Mouse (Mus musculus): Measurements from ENCODE around the gene Tmbim1. TPM values are rescaled to one million over a fixed set of nuclear protein-coding genes. Genes with fewer than 3 reads are reported as not detected.
"Not testable (repeated sequence)": the region's sequence is repeated elsewhere in the genome, so short reads cannot be mapped to it uniquely, and the experiment has no call there.

The Tmbim1 gene
- polyA plus RNA-seq, 1 experiment from 2014 or later, result 18.1 TPM

- H3K27ac ChIP-seq (ENCODE audit: low read depth, low read length); ATAC-seq (ENCODE audit: low FRiP score, low TSS enrichment); H3K4me2 ChIP-seq (replicated peaks; ENCODE audit: low read depth, low read length); H3K9ac ChIP-seq (ENCODE audit: low read depth, low read length); H3K36me3 ChIP-seq (ENCODE audit: control insufficient read depth, insufficient read depth, low read length); H3K9me3 ChIP-seq (ENCODE audit: control insufficient read depth, low read length); H3K4me3 ChIP-seq (ENCODE audit: low read length); H3K27me3 ChIP-seq (ENCODE audit: control insufficient read depth, insufficient read depth, low read length): not testable (repeated sequence)
- 92% methylated on average over 4 of the region's 4 CpGs for WGBS
- peaks cover 10% of the 10 kb centered on the region for H3K4me1 ChIP-seq (ENCODE audit: control insufficient read depth, insufficient read depth, low read length)
These were observed 35.6 kb upstream of the Tmbim1 start for GRCm38 (mm10) chr1:74340992-74341391.

DNA sequence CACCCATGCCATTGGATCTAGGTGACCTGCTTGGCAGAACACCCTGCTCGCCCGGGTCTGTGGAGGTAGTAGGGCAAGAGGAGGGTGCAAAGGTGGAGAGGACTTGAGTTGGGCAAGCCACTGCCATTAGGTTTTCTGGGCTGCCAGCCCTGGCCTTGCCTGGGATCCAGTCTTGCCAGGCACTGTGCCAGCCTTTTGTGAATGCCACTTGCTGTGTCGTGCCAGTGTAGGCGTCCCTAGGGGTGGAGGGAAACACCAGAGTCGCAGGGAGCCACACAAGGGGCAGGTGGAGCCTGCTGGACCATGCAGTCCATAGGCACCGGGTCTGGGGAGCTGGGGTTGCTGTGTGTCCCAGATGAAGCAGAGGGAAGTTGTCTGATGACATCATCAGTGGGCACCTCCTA, 34.9 kb upstream of the Tmbim1 start:
- no peak for ATAC-seq (ENCODE audit: low FRiP score, low TSS enrichment)
- H3K4me2 ChIP-seq (replicated peaks; ENCODE audit: low read depth, low read length), result no peak overlapping the region
- H3K9me3 ChIP-seq (ENCODE audit: control insufficient read depth, low read length), result no peaks in the 10 kb centered on the region
- WGBS, result 92% methylated on average over 6 of the region's 6 CpGs
- no peak overlapping the region for H3K27ac ChIP-seq (ENCODE audit: low read depth, low read length)
- H3K9ac ChIP-seq (ENCODE audit: low read depth, low read length), result no peak overlapping the region
- H3K4me3 ChIP-seq (ENCODE audit: low read length), result no peak overlapping the region
- H3K4me1 ChIP-seq (ENCODE audit: control insufficient read depth, insufficient read depth, low read length), result peaks cover 10% of the 10 kb centered on the region
- no peaks in the 10 kb centered on the region for H3K36me3 ChIP-seq (ENCODE audit: control insufficient read depth, insufficient read depth, low read length)
- no peaks in the 10 kb centered on the region for H3K27me3 ChIP-seq (ENCODE audit: control insufficient read depth, insufficient read depth, low read length)

GRCm38 (mm10) chr1:74339917-74340316, 34.5 kb upstream of the Tmbim1 start:
- no peak overlapping the region for H3K27ac ChIP-seq (ENCODE audit: low read depth, low read length)
- H3K27me3 ChIP-seq (ENCODE audit: control insufficient read depth, insufficient read depth, low read length), result no peaks in the 10 kb centered on the region
- no peak overlapping the region for H3K4me3 ChIP-seq (ENCODE audit: low read length)
- no peak overlapping the region for H3K4me2 ChIP-seq (replicated peaks; ENCODE audit: low read depth, low read length)
- ATAC-seq (ENCODE audit: low FRiP score, low TSS enrichment), result no peak
- H3K9me3 ChIP-seq (ENCODE audit: control insufficient read depth, low read length), result no peaks in the 10 kb centered on the region
- WGBS, result 84% methylated on average over 9 of the region's 9 CpGs
- H3K4me1 ChIP-seq (ENCODE audit: control insufficient read depth, insufficient read depth, low read length), result peaks cover 10% of the 10 kb centered on the region
- no peaks in the 10 kb centered on the region for H3K36me3 ChIP-seq (ENCODE audit: control insufficient read depth, insufficient read depth, low read length)
- H3K9ac ChIP-seq (ENCODE audit: low read depth, low read length), result no peak overlapping the region

DNA sequence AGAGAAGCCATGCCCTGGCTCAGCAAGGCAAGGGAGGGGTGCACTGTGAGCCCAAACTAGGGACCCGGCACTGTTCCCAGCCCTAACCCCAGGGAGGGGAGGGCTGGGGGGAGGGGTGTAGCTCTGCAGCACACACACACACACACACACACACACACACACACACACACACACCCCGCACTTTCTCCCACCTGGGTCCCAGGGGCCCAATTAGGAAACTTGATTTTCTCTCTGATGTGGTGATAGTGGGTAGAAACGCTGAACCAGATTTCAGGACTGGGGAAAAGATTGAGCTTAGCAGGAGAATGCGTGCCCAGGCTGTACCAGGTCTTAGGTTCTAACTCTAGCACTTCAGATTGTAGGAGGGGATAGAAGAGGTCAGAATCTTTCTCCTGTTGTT, 33.2 kb upstream of the Tmbim1 start:
- no peak overlapping the region for H3K9ac ChIP-seq (ENCODE audit: low read depth, low read length)
- H3K9me3 ChIP-seq (ENCODE audit: control insufficient read depth, low read length), result no peaks in the 10 kb centered on the region
- ATAC-seq (ENCODE audit: low FRiP score, low TSS enrichment), result no peak
- WGBS, result 74% methylated on average over 4 of the region's 4 CpGs
- no peaks in the 10 kb centered on the region for H3K27me3 ChIP-seq (ENCODE audit: control insufficient read depth, insufficient read depth, low read length)
- no peak overlapping the region for H3K4me2 ChIP-seq (replicated peaks; ENCODE audit: low read depth, low read length)
- H3K36me3 ChIP-seq (ENCODE audit: control insufficient read depth, insufficient read depth, low read length), result no peaks in the 10 kb centered on the region
- no peak overlapping the region for H3K4me3 ChIP-seq (ENCODE audit: low read length)
- no peak overlapping the region for H3K27ac ChIP-seq (ENCODE audit: low read depth, low read length)
- H3K4me1 ChIP-seq (ENCODE audit: control insufficient read depth, insufficient read depth, low read length), result peaks cover 13% of the 10 kb centered on the region

DNA sequence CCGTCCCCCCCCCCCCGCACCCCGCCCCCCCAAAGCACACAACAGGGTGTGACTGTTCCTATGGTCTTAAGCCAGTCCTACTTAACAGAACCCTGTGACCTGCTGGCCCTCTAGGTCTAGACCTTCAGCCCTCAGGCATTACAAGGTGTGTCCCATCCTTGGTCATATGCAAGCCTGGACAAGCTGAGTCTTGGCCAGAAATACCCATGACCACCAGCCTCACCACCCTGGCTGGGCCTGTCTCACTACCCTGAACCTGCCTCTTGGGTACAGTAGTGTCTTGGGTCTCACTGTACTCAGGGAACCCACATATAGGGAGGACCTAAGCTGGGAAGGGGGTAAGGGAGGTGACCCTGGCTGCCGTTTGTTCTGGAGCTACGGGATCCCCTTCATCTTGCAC, 32.6 kb upstream of the Tmbim1 start:
- H3K9me3 ChIP-seq (ENCODE audit: control insufficient read depth, low read length), result no peaks in the 10 kb centered on the region
- H3K27me3 ChIP-seq (ENCODE audit: control insufficient read depth, insufficient read depth, low read length), result no peaks in the 10 kb centered on the region
- H3K4me1 ChIP-seq (ENCODE audit: control insufficient read depth, insufficient read depth, low read length), result peaks cover 14% of the 10 kb centered on the region
- H3K9ac ChIP-seq (ENCODE audit: low read depth, low read length), result no peak overlapping the region
- 66% methylated on average over 5 of the region's 5 CpGs for WGBS
- no peak overlapping the region for H3K27ac ChIP-seq (ENCODE audit: low read depth, low read length)
- ATAC-seq (ENCODE audit: low FRiP score, low TSS enrichment), result no peak
- H3K36me3 ChIP-seq (ENCODE audit: control insufficient read depth, insufficient read depth, low read length), result no peaks in the 10 kb centered on the region
- H3K4me3 ChIP-seq (ENCODE audit: low read length), result no peak overlapping the region
- no peak overlapping the region for H3K4me2 ChIP-seq (replicated peaks; ENCODE audit: low read depth, low read length)

GRCm38 (mm10) chr1:74337241-74337771, 31.9 kb upstream of the Tmbim1 start:
- H3K4me2 ChIP-seq (replicated peaks; ENCODE audit: low read depth, low read length), result no peak overlapping the region
- no peaks in the 10 kb centered on the region for H3K36me3 ChIP-seq (ENCODE audit: control insufficient read depth, insufficient read depth, low read length)
- no peak overlapping the region for H3K27ac ChIP-seq (ENCODE audit: low read depth, low read length)
- ATAC-seq (ENCODE audit: low FRiP score, low TSS enrichment), result no peak
- peaks cover 12% of the 10 kb centered on the region for H3K4me1 ChIP-seq (ENCODE audit: control insufficient read depth, insufficient read depth, low read length)
- no peaks in the 10 kb centered on the region for H3K27me3 ChIP-seq (ENCODE audit: control insufficient read depth, insufficient read depth, low read length)
- H3K4me3 ChIP-seq (ENCODE audit: low read length), result no peak overlapping the region
- H3K9ac ChIP-seq (ENCODE audit: low read depth, low read length), result no peak overlapping the region
- no peaks in the 10 kb centered on the region for H3K9me3 ChIP-seq (ENCODE audit: control insufficient read depth, low read length)
- 84% methylated on average over 3 of the region's 3 CpGs for WGBS

GRCm38 (mm10) chr1:74335436-74336170, 30.2 kb upstream of the Tmbim1 start:
- Histone ChIP-seq H3K27ac (ENCODE audit: low read depth, low read length) (no peak overlapping the region), H3K4me1 (ENCODE audit: control insufficient read depth, insufficient read depth, low read length) (peaks cover 26% of the 10 kb centered on the region), H3K9ac (ENCODE audit: low read depth, low read length) (no peak overlapping the region), H3K36me3 (ENCODE audit: control insufficient read depth, insufficient read depth, low read length) (no peaks in the 10 kb centered on the region), H3K9me3 (ENCODE audit: control insufficient read depth, low read length) (no peaks in the 10 kb centered on the region), H3K4me3 (ENCODE audit: low read length) (no peak overlapping the region), H3K27me3 (ENCODE audit: control insufficient read depth, insufficient read depth, low read length) (no peaks in the 10 kb centered on the region), H3K4me2 (replicated peaks; ENCODE audit: low read depth, low read length) (no peak overlapping the region)
- ATAC-seq (ENCODE audit: low FRiP score, low TSS enrichment), result no peak
- 81% methylated on average over 6 of the region's 6 CpGs for WGBS

GRCm38 (mm10) chr1:74335033-74335432, 29.6 kb upstream of the Tmbim1 start:
- Histone ChIP-seq H3K36me3 (ENCODE audit: control insufficient read depth, insufficient read depth, low read length) (no peaks in the 10 kb centered on the region), H3K4me1 (ENCODE audit: control insufficient read depth, insufficient read depth, low read length) (peaks cover 26% of the 10 kb centered on the region), H3K4me2 (replicated peaks; ENCODE audit: low read depth, low read length) (no peak overlapping the region), H3K27ac (ENCODE audit: low read depth, low read length) (no peak overlapping the region), H3K9ac (ENCODE audit: low read depth, low read length) (no peak overlapping the region), H3K27me3 (ENCODE audit: control insufficient read depth, insufficient read depth, low read length) (no peaks in the 10 kb centered on the region), H3K9me3 (ENCODE audit: control insufficient read depth, low read length) (no peaks in the 10 kb centered on the region), H3K4me3 (ENCODE audit: low read length) (no peak overlapping the region)
- ATAC-seq (ENCODE audit: low FRiP score, low TSS enrichment), result no peak
- 72% methylated on average over 4 of the region's 4 CpGs for WGBS

DNA sequence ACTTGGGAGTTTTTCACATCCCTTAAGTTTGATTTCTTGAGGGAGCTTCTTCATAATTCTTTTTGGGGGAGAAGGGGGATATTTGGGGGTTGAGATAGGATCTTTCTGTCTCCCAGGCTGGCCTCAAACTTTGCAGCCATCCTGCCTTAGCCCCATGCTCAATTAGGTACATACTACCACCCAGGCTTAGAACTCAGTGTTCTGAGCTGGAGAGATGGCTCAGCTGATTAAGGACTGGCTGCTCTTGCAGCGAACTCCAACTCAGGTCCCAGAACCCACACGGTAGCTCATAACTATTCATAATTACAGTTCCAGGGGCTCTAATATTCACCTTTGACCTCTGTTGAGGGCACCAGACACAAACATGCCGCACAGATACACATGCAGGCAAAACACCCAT, 29.2 kb upstream of the Tmbim1 start:
- no peak overlapping the region for H3K4me2 ChIP-seq (replicated peaks; ENCODE audit: low read depth, low read length)
- ATAC-seq (ENCODE audit: low FRiP score, low TSS enrichment), result no peak
- H3K9ac ChIP-seq (ENCODE audit: low read depth, low read length), result no peak overlapping the region
- H3K4me3 ChIP-seq (ENCODE audit: low read length), result no peak overlapping the region
- peaks cover 26% of the 10 kb centered on the region for H3K4me1 ChIP-seq (ENCODE audit: control insufficient read depth, insufficient read depth, low read length)
- H3K36me3 ChIP-seq (ENCODE audit: control insufficient read depth, insufficient read depth, low read length), result no peaks in the 10 kb centered on the region
- 76% methylated on average over 3 of the region's 3 CpGs for WGBS
- H3K9me3 ChIP-seq (ENCODE audit: control insufficient read depth, low read length), result no peaks in the 10 kb centered on the region
- no peaks in the 10 kb centered on the region for H3K27me3 ChIP-seq (ENCODE audit: control insufficient read depth, insufficient read depth, low read length)
- H3K27ac ChIP-seq (ENCODE audit: low read depth, low read length), result no peak overlapping the region

Measured in kidney, embryonic 14.5 days (tissue).